Mouse (Mus musculus) monocyte, adult 2 months (primary cell): Measurements from ENCODE around the gene Prl8a2.

ENCODE experiments used
- DNase-seq, 2 experiments: peaks; one replicate each; pipeline ENCODE4 v3.0.0; 2022; ENCODE audit warnings: low spot score in 2 of 2, low read depth in 1 of 2

Prl8a2 gene

DNA sequence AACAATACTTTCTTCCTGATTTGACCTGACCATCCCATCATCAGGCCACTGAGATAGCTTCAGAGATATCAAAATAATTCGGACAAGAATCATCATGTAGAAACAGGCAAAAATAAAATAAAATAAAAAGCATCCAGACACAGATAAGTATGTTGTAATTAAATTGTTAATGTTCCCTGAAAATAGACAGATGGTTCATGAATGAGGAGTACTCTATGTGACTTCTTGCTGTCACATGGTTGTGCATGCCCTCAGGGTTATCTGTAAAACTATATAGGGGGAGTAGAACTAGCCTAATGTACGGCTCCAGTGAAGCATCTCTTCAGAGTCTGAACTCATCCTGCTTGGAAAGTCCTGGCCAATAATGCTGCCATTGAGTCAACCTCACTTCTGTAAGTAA lies at the start of gene Prl8a2:
TSS of gene Prl8a2 (plus strand) at position 301 of the 400 bp plus-strand sequence.
- no peak for DNase-seq

DNA sequence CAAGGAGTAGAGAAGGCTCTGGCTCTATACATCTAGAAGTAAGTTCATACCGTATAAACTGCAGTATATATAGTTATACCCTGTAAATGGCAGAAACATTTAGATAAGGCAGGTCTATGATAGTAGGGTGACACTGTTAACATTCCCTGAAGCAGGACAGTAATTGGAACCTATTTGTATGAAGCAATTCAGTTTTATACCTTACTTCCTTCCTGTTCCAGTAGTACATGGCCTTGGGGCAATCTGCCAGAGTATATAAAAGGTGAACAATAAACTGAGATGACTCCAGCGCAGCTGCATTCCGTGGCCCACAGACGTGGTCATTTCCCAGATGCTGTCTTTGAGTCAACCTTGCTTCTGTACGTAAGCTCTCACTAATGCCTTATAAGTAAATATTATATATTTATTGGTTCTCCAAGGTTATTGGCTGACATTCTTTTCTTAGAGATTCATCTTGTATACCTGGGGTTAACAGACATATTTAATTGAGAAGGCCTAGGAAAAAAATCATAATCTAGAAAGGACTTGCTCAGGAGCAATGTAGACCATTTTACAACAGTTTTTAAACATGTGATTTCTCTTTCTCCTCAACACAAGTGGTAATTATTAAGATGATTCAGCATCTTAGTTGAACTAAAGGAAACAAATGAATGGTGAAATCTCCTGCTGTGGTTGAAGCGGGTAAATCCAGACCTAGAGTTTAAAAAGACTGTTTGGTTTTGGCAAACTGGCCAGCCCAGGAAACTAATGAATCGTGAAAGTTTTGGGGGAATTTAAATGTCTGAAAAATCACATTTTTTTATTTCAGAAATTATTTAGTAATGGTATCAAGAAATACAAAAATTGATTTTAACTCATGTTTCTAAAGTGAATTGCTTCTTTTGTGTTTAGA lies 32.9 kb upstream of the Prl8a2 start, which contains the start of gene Prl6a1:
TSS of gene Prl6a1 (plus strand) at position 294 of the 892 bp plus-strand sequence.
- DNase-seq, result no peak

DNA sequence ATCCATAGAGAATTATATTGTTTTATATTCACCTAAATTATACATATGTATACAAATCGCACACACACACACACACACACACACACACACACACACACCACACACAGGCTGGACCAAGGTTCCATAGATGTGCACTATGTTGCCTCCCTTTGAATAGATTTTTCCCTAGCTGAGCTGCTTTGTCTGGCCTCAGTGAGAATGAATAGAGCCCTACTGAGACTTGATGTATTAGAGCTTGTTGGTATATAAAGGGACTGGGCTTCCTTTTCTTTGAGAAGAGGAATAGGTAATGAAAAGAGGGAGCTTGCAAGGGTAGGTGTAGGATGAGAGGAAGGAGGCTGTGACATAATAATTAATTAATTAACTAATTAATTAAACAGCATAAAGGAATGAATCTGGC lies 10.5 kb upstream of the Prl8a2 start:
- DNase-seq, result no peak

DNA sequence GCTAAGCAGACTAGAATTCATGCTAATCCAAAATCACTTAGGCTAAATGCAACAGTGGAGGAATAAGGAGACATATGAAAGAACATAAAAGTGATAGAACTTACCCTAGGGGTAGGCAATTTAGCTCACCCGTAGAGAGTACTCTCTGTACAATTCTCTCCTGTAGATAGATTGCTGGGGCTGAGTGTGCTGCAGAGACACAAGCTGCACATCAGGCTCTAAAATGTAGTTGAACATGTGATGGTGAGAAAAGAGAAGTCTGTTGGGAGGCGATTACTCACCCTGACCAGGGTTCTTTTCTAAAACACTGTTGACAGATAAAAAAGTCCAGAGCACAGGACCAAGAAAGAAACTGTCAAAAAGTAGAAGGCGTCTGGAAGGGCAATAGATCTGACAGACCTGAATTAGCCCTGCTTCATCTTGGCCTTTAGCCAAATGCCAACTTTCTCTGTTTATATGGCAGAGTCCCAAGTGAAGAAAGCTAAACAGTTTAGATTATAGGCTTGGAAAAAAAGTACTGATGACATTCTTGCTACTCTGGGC lies 2.7 kb upstream of the Prl8a2 start:
- DNase-seq, result no peak

DNA sequence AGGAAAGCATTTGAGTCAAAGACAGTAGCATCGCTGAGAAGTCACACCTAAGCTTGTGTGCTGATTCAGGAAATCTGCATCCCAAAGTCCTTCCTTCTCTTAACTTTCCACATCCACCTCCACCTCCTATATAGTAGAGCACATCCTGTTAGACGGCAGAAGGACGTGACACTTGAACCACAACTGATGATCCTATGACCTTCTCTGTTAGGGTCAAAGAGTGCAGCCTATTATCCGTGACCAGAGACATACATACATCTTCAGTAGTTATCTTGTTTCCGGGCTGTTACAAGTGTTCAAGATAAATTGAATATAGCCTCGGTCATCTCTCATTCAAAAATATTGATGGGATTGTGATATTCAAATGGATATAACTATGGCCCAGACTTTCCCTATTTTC lies 45.3 kb downstream of the Prl8a2 start, which contains the start of gene Prl2b1:
TSS of gene Prl2b1 (minus strand) at position 101 of the 400 bp plus-strand sequence.
- DNase-seq, result no peak

DNA sequence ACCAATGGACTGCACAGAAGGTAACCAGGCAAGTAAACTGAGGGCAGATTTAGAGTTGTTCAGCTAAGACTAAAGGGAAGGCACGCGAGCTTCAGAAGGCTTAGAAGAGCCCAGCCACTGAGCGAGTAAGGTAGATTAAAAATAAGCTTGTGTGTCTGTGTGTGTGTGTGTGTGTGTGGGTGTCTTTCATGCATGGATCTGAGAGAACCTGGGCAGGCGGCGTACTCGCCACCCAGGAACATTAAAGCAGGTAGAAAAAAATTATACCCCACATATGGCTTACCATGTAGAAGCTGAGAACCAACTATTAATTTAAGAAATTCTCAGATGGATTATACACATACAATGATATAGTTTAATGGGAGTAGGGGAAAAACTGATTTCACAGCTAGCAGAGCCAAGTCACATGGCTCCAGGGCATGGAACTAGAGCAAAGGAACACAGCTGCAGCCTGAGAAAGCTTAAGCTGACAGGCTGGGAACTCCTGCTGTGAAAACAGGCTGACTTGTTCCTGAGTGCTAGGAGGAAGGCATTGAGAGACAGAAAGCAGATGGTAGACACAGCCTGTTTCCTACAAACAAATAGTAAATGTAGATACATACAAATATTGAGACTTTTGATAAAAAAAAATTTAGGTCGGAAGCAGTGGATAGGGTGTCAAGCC lies 53.7 kb downstream of the Prl8a2 start:
- DNase-seq, result no peak
